Mouse (Mus musculus) MEL (cell line): ENCODE data around the gene Megf6. TPM values are rescaled to one million over a fixed set of nuclear protein-coding genes. Genes with fewer than 3 reads are reported as not detected.

Experiments used
- DNase-seq: peaks from one replicate; pipeline ENCODE4 v3.0.0; 2011; ENCODE audit warnings: low read depth, low spot score
- H3K27ac ChIP-seq: 2 replicates; pipeline ENCODE4 v1.5.1; 2012; ENCODE audit warnings: low read depth, mild to moderate bottlenecking, control low read depth, low read length, moderate library complexity; ENCODE audit not compliant: control insufficient read depth
- H3K27me3 ChIP-seq, 2 experiments: fragments of 150-350 bp in 1 of 2; sonication (generic) in 1 of 2; 2 replicates each; pipeline ENCODE4 v1.6.1; 2012; ENCODE audit warnings: low read length in 2 of 2, mild to moderate bottlenecking in 2 of 2, improper control_type of control experiment in 1 of 2, moderate library complexity in 1 of 2; ENCODE audit not compliant: insufficient read depth in 2 of 2, control insufficient read depth in 1 of 2
- H3K36me3 ChIP-seq, 2 experiments: 2 replicates each; pipeline ENCODE4 v1.6.1; 2012 to 2014; ENCODE audit warnings: low read length in 2 of 2, improper control_type of control experiment in 1 of 2, inconsistent platforms in 1 of 2, mild to moderate bottlenecking in 1 of 2; ENCODE audit not compliant: insufficient read depth in 2 of 2, control insufficient read depth in 1 of 2
- H3K4me1 ChIP-seq, 2 experiments: fragments of 150-350 bp in 1 of 2; sonication (generic) in 1 of 2; 2 replicates each; pipeline ENCODE4 v1.6.1; 2012; ENCODE audit warnings: low read length in 2 of 2, improper control_type of control experiment in 1 of 2, mild to moderate bottlenecking in 1 of 2; ENCODE audit not compliant: insufficient read depth in 2 of 2, control insufficient read depth in 1 of 2
- H3K4me3 ChIP-seq, 2 experiments: fragments of 150-350 bp in 1 of 2; sonication (generic) in 1 of 2; 2 replicates each; pipeline ENCODE4 v1.5.1; 2012; ENCODE audit warnings: low read depth in 2 of 2, low read length in 2 of 2, mild to moderate bottlenecking in 2 of 2, moderate library complexity in 2 of 2, control low read depth in 1 of 2, improper control_type of control experiment in 1 of 2; ENCODE audit not compliant: control insufficient read depth in 1 of 2, insufficient read depth in 1 of 2
- H3K79me2 ChIP-seq: 2 replicates; pipeline ENCODE4 v1.6.1; 2012; ENCODE audit warnings: mild to moderate bottlenecking, low read length, moderate library complexity; ENCODE audit not compliant: control insufficient read depth, poor library complexity, insufficient read depth
- H3K9ac ChIP-seq: 2 replicates; pipeline ENCODE4 v1.6.1; 2012; ENCODE audit warnings: low read depth, mild to moderate bottlenecking, control low read depth, low read length, moderate library complexity; ENCODE audit not compliant: control insufficient read depth, poor library complexity, severe bottlenecking
- H3K9me3 ChIP-seq: fragments of 150-350 bp; sonication (generic); replicated peaks from 2 replicates; pipeline ENCODE4 v1.6.1; 2012; ENCODE audit warnings: mild to moderate bottlenecking, low read length, improper control_type of control experiment, moderate library complexity; ENCODE audit not compliant: insufficient read depth
- CHD1 ChIP-seq: IDR thresholded peaks from 2 replicates; pipeline ENCODE4 v1.6.1; 2012; ENCODE audit warnings: low read depth, mild to moderate bottlenecking, inconsistent platforms, low read length, improper control_type of control experiment
- CHD2 ChIP-seq: IDR thresholded peaks from 2 replicates; pipeline ENCODE4 v1.6.1; 2011; ENCODE audit warnings: low read length, improper control_type of control experiment
- CTCF ChIP-seq, 3 experiments: IDR thresholded peaks in 2 of 3; conservative IDR thresholded peaks in 1 of 3; 2 replicates each; pipeline ENCODE4 v1.5.1; 2011 to 2012; ENCODE audit warnings: low read length in 3 of 3, low read depth in 2 of 3, mild to moderate bottlenecking in 2 of 3, improper control_type of control experiment in 1 of 3, inconsistent platforms in 1 of 3, mixed read lengths in 1 of 3, moderate library complexity in 1 of 3; ENCODE audit not compliant: control insufficient read depth in 1 of 3, insufficient read depth in 1 of 3, poor library complexity in 1 of 3, severe bottlenecking in 1 of 3
- ELF1 ChIP-seq: IDR thresholded peaks from 2 replicates; pipeline ENCODE4 v1.6.1; 2014; ENCODE audit warnings: low read depth, mild to moderate bottlenecking, inconsistent platforms, low read length, improper control_type of control experiment, moderate library complexity
- GABPA ChIP-seq: IDR thresholded peaks from 2 replicates; pipeline ENCODE4 v1.6.1; 2012; ENCODE audit warnings: low read depth, mild to moderate bottlenecking, inconsistent platforms, low read length, improper control_type of control experiment, moderate library complexity
- KAT2A ChIP-seq: conservative IDR thresholded peaks from 2 replicates; pipeline ENCODE4 v1.6.1; 2012; ENCODE audit warnings: low read depth, low read length, improper control_type of control experiment, inconsistent platforms
- MAFK ChIP-seq: IDR thresholded peaks from 2 replicates; pipeline ENCODE4 v1.6.1; 2011; ENCODE audit warnings: low read depth, mild to moderate bottlenecking, low read length, improper control_type of control experiment, borderline replicate concordance
- MEF2A ChIP-seq: IDR thresholded peaks from 2 replicates; pipeline ENCODE4 v1.6.1; 2014; ENCODE audit warnings: low read depth, mild to moderate bottlenecking, inconsistent platforms, low read length, improper control_type of control experiment; ENCODE audit not compliant: poor library complexity, insufficient replicate concordance, severe bottlenecking; ENCODE audit errors: extremely low read depth
- MXI1 ChIP-seq: IDR thresholded peaks from 2 replicates; pipeline ENCODE4 v1.6.1; 2011; ENCODE audit warnings: mild to moderate bottlenecking, low read depth, low read length, improper control_type of control experiment
- MYB ChIP-seq: IDR thresholded peaks from 2 replicates; pipeline ENCODE4 v1.6.1; 2011; ENCODE audit warnings: mild to moderate bottlenecking, low read depth, low read length, improper control_type of control experiment
- POLR2AphosphoS5 ChIP-seq: IDR thresholded peaks from 2 replicates; pipeline ENCODE4 v1.6.1; 2012; ENCODE audit warnings: low read depth, borderline replicate concordance, mild to moderate bottlenecking, inconsistent platforms, low read length, moderate library complexity, mixed read lengths
- RAD21 ChIP-seq: IDR thresholded peaks from 2 replicates; pipeline ENCODE4 v1.6.1; 2011; ENCODE audit warnings: mild to moderate bottlenecking, low read depth, low read length, improper control_type of control experiment
- RCOR1 ChIP-seq: IDR thresholded peaks from 2 replicates; pipeline ENCODE4 v1.6.1; 2012; ENCODE audit warnings: low read depth, mild to moderate bottlenecking, inconsistent platforms, low read length, improper control_type of control experiment
- SIN3A ChIP-seq: IDR thresholded peaks from 2 replicates; pipeline ENCODE4 v1.6.1; 2012; ENCODE audit warnings: low read length, improper control_type of control experiment, inconsistent platforms
- TAL1 ChIP-seq: IDR thresholded peaks from 2 replicates; pipeline ENCODE4 v1.6.1; 2012; ENCODE audit warnings: mild to moderate bottlenecking, inconsistent platforms, low read length, moderate library complexity, mixed read lengths
- TCF12 ChIP-seq: IDR thresholded peaks from 2 replicates; pipeline ENCODE4 v1.6.1; 2014; ENCODE audit warnings: low read depth, mild to moderate bottlenecking, inconsistent platforms, low read length, improper control_type of control experiment, moderate library complexity
- USF2 ChIP-seq, 2 experiments: IDR thresholded peaks; 2 replicates each; pipeline ENCODE4 v1.6.1; 2011 to 2012; ENCODE audit warnings: improper control_type of control experiment in 2 of 2, low read length in 2 of 2, borderline replicate concordance in 1 of 2, inconsistent platforms in 1 of 2, low read depth in 1 of 2, mild to moderate bottlenecking in 1 of 2; ENCODE audit not compliant: insufficient read depth in 1 of 2
- ZNF384 ChIP-seq: IDR thresholded peaks from 2 replicates; pipeline ENCODE4 v1.6.1; 2012; ENCODE audit warnings: low read depth, mild to moderate bottlenecking, inconsistent platforms, low read length, improper control_type of control experiment
- polyA plus RNA-seq, 2 experiments: library from polyadenylated mRNA; stranded (reverse) in 1 of 2; unstranded in 1 of 2; fragments of >175 nt in 1 of 2; fragments of >200 nt in 1 of 2; gene quantifications; 2 replicates each; pipeline versions ENCODE4 v1.2.1 to v1.2.4; 2012; ENCODE audit warnings: low replicate concordance in 2 of 2, low read depth in 1 of 2; ENCODE audit not compliant: insufficient read length in 2 of 2, insufficient read depth in 1 of 2, missing spikeins in 1 of 2
- total RNA-seq: library from RNA; depleted of rRNA; stranded (reverse); fragments of 300-350 nt; gene quantifications from 2 replicates; pipeline ENCODE4 v1.2.3, GENCODE M21; 2012

The Megf6 gene
- total and polyA plus RNA-seq, 3 experiments, result 0.07 to 0.12 TPM; not detected in 1

DNA sequence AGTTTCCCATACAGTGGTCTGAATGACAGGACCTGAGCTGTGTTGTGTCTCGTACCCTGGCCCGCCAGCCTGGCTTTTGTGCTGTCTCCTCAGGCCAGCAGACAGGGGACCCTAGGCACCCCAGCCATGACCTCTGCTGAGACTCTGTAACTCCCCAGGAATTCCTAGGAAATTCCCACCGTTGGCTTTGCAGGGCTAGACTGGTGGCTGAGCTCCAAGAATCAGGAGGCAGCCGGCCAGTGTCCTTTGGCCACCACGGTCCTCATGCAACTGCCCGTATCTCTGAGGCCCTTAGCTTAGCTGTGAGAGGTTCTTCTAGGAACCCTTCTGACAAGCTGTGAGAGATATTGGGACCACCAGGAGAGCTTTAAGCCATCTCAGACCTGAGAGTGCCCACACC, 52.2 kb downstream of the Megf6 start:
- no peak overlapping the region for H3K9ac ChIP-seq
- no peaks in the 10 kb centered on the region for H3K79me2 ChIP-seq
- H3K27me3 ChIP-seq, result no peaks in the 10 kb centered on the region
- DNase-seq, result no peak
- no peaks in the 10 kb centered on the region for H3K9me3 ChIP-seq
- H3K4me3 ChIP-seq, result no peak overlapping the region
- no peaks in the 10 kb centered on the region for H3K36me3 ChIP-seq
- H3K27ac ChIP-seq, result no peak overlapping the region
- H3K4me1 ChIP-seq, result no peaks in the 10 kb centered on the region
- TF ChIP-seq KAT2A, result no peak
- TF ChIP-seq ZNF384, result no peak
- TF ChIP-seq ELF1, result no peak
- no peak for TF ChIP-seq MEF2A
- TF ChIP-seq SIN3A, result no peak
- TF ChIP-seq MAFK, result no peak
- no peak for TF ChIP-seq TAL1
- TF ChIP-seq CHD1, result no peak
- no peak for TF ChIP-seq RCOR1
- TF ChIP-seq TCF12, result no peak
- no peak for TF ChIP-seq CTCF (IDR thresholded peaks at IDR 0.05 in 2 of 3, conservative IDR thresholded peaks at IDR 0.05 in 1 of 3; ENCODE audit: control insufficient read depth in 1 of 3, insufficient read depth in 1 of 3, low read depth in 2 of 3, low read length in 3 of 3, poor library complexity in 1 of 3, severe bottlenecking in 1 of 3)
- no peak for TF ChIP-seq USF2 (IDR thresholded peaks at IDR 0.05; ENCODE audit: borderline replicate concordance in 1 of 2, insufficient read depth in 1 of 2, low read depth in 1 of 2, low read length in 2 of 2)
- TF ChIP-seq CHD2, result no peak
- TF ChIP-seq MYB, result no peak
- no peak for TF ChIP-seq MXI1
- TF ChIP-seq GABPA, result no peak

DNA sequence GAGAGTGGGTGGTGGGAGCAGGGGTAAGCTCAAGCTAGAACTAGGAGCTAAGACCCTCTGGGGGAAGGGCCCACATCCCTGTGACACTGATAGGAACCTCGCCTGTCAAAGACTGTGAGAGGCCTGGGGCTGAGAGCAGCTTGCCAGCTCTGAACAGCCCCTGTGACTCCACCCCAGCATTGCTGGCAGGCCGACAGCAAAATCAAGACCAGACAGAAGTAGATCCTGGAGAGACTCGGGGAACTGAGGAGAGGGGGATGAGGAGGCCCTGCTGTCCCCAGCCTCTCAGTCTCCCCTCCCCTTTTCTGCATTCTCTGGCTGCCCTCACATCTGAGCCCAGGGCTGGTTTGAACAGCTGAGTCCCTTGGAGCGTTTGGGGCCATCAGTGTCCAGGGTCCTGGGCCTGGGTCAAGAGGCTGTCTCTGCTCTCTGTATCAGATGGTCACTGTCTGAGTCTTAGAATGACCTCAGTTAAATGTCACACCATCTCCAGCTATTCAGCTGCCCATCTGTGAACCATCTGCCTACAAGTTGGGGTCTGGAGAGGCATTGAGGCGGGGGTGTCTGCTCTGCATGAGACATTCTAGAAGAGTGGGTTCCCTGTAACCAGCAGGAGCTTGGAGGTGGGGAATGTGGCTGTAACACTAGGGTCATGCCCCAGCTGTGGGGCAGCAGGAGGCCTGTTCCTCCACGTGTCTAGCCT, 53.9 kb downstream of the Megf6 start:
- Histone ChIP-seq H3K79me2 (no peaks in the 10 kb centered on the region), H3K36me3 (no peaks in the 10 kb centered on the region), H3K27ac (no peak overlapping the region), H3K9me3 (no peaks in the 10 kb centered on the region), H3K9ac (no peak overlapping the region), H3K27me3 (no peaks in the 10 kb centered on the region), H3K4me1 (no peaks in the 10 kb centered on the region), H3K4me3 (no peak overlapping the region)
- no peak for DNase-seq
- no peak for TF ChIP-seq RAD21
- no peak for TF ChIP-seq POLR2AphosphoS5
- no peak for TF ChIP-seq TAL1
- no peak for TF ChIP-seq RCOR1
